Mouse (Mus musculus): Measurements from ENCODE around the gene Pip5k1a. TPM values are rescaled to one million over a fixed set of nuclear protein-coding genes. Genes with fewer than 3 reads are reported as not detected.
"Not testable (repeated sequence)": the region's sequence is repeated elsewhere in the genome, so short reads cannot be mapped to it uniquely, and the experiment has no call there.

Pip5k1a gene
- polyA plus RNA-seq, 1 experiment from 2014 or later: 21.4 TPM

- Histone ChIP-seq H3K4me2 (no peak overlapping the region), H3K27me3 (no peaks in the 10 kb centered on the region), H3K4me3 (replicated peaks) (no peak overlapping the region), H3K9ac (no peak overlapping the region), H3K9me3 (no peaks in the 10 kb centered on the region), H3K27ac (no peak overlapping the region), H3K4me1 (peaks cover 21% of the 10 kb centered on the region), H3K36me3 (replicated peaks) (peaks cover 5% of the 10 kb centered on the region)
- 72% methylated on average over 2 of the region's 2 CpGs for WGBS
- ATAC-seq (ENCODE audit: low FRiP score): no peak
Observed at GRCm38 (mm10) chr3:95107898-95108297, 1.2 kb upstream of the Pip5k1a start.

DNA sequence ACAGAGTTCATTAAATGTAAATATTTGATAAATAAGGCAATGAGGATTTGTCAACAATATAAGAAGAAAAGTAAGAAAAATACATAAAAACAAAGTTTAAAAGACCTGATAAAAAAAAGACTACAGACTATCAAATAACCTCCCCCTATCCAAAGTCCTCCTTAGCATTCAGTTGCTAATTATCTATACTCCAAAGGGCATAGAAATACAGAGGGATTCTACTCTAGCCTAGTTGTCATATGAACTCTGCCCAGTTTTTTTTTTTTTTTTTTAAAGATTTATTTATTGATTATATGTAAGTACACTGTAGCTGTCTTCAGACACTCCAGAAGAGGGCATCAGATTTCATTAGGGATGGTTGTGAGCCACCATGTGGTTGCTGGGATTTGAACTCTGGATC is 578 bp upstream of the Pip5k1a start:
- H3K9ac ChIP-seq; ATAC-seq (ENCODE audit: low FRiP score); H3K9me3 ChIP-seq; H3K27ac ChIP-seq; H3K27me3 ChIP-seq; H3K36me3 ChIP-seq (replicated peaks): not testable (repeated sequence)
- Histone ChIP-seq H3K4me1 (peaks cover 15% of the 10 kb centered on the region), H3K4me3 (replicated peaks) (peak overlapping the region; percentile 97), H3K4me2 (peak overlapping the region; percentile 60)

DNA sequence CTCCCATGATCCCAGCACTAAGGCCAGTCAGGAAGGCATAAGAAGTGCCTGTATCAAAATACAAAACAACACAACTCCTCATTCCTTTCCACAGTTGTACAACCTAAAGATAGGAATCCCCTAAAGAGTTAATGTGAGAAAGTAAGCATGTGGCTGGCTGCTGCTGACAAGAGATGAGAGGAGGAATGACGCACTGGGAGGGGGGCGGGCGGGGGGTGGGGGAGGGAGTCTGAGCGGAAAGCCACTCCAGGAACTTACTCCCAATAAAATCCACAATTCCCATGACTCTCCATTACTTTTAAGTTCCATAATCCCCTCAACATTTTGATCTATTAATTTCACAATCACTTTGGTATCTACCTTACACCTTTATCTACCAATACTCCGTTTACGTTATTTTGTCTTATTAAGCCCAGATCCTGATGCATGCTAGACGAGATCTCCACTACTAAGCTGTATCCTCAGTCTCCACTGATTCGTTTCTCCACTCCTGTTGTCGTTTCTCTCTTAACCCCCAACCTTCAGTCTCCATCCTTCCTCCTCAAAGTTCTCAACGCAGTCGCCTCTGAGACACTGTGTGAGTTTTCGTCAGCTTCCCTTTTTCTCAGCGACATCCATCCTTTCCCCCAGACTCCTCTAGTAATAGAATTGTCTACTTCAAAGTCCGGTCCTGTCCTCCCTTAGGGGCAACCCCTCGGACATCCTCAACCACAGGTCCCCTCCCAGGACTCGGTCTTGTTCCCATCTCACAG is 968 bp downstream of the Pip5k1a start:
- Histone ChIP-seq H3K27me3 (no peaks in the 10 kb centered on the region), H3K4me1 (peaks cover 23% of the 10 kb centered on the region), H3K9ac (peak overlapping the region; percentile 95), H3K36me3 (replicated peaks) (peaks cover 9% of the 10 kb centered on the region), H3K27ac (peak overlapping the region; percentile 87), H3K9me3 (no peaks in the 10 kb centered on the region), H3K4me2 (peak overlapping the region; percentile 61), H3K4me3 (replicated peaks) (peak overlapping the region; percentile 97)
- WGBS: under 1% methylated on average over 16 of the region's 16 CpGs
- no peak for ATAC-seq (ENCODE audit: low FRiP score)

DNA sequence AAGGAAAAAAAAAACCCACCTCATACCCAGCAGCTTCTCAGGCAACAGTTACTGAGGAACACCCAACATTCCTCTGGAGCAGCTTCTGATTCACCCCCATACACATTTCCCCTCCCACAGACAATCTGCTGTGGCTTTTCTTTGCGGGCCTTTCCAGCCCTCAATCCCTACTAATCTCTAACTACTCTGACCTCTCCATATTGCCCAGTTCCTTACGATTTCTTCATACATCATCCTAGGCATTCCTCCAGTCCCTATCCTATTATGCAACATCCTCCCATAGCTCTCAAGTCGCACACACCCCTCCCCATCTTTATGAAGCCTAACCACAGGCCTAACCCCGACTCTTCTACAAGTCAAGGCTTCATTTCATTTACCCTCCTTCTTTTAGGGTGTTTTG is 1.6 kb downstream of the Pip5k1a start:
- no peaks in the 10 kb centered on the region for H3K9me3 ChIP-seq
- H3K4me1 ChIP-seq: peaks cover 24% of the 10 kb centered on the region
- H3K9ac ChIP-seq: peak overlapping the region; percentile 95
- ATAC-seq (ENCODE audit: low FRiP score): no peak
- 67% methylated on average over 4 of the region's 4 CpGs for WGBS
- no peak overlapping the region for H3K27ac ChIP-seq
- peak overlapping the region; percentile 97 for H3K4me3 ChIP-seq (replicated peaks)
- H3K27me3 ChIP-seq: no peaks in the 10 kb centered on the region
- H3K36me3 ChIP-seq (replicated peaks): peaks cover 9% of the 10 kb centered on the region
- H3K4me2 ChIP-seq: peak overlapping the region; percentile 61

DNA sequence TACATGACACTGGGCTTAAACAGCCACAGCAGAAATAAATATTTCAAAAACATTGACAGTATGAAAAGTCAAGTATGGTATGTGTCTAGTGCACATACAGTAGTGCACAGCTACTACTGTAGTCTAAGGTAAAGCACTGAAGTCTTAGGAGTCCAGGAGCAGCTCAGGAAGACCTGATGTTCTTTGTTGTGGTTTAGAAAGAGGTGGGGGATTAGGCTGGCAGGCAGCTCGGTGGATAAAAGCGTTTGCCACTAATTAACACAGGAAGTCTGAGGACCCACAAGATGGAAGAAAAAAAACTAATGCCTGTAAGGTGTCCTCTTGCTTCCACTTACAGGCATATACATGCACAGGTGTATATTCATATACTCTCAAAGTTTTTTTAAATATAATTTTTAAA is 5.9 kb downstream of the Pip5k1a start:
- no peak for ATAC-seq (ENCODE audit: low FRiP score)
- Histone ChIP-seq H3K27me3 (no peaks in the 10 kb centered on the region), H3K9me3 (no peaks in the 10 kb centered on the region), H3K4me1 (peaks cover 26% of the 10 kb centered on the region), H3K4me2 (no peak overlapping the region), H3K27ac (no peak overlapping the region), H3K4me3 (replicated peaks) (no peak overlapping the region), H3K36me3 (replicated peaks) (peaks cover 20% of the 10 kb centered on the region), H3K9ac (no peak overlapping the region)
- 18% methylated on average over 2 of the region's 2 CpGs for WGBS

DNA sequence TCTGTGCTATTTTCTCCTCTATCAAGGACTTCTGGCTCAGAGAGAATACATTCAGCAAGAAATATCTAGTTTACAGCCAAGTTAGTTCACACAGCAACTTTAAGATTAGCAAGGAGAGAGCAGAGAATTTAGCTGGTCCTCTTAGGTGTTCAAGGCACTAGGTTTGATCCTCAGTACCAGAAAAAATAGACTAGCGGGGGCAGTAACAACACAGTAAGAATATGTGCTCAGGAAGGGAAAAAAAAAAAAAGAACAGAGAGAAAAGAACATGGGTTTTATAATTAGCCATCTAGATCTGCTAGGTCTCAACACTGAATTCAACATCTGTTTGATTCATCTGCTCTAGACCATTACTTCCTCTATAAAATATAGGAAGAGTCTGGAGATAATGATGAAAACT is 18.7 kb downstream of the Pip5k1a start:
- H3K9ac ChIP-seq: no peak overlapping the region
- H3K4me1 ChIP-seq: no peaks in the 10 kb centered on the region
- H3K27me3 ChIP-seq: no peaks in the 10 kb centered on the region
- no peak overlapping the region for H3K27ac ChIP-seq
- 100% methylated on average over 1 of the region's 1 CpGs for WGBS
- no peaks in the 10 kb centered on the region for H3K9me3 ChIP-seq
- H3K4me2 ChIP-seq: no peak overlapping the region
- no peak overlapping the region for H3K4me3 ChIP-seq (replicated peaks)
- peaks cover 7% of the 10 kb centered on the region; the same call in 1 of the 2 replicates for H3K36me3 ChIP-seq (replicated peaks)
- no peak for ATAC-seq (ENCODE audit: low FRiP score)

DNA sequence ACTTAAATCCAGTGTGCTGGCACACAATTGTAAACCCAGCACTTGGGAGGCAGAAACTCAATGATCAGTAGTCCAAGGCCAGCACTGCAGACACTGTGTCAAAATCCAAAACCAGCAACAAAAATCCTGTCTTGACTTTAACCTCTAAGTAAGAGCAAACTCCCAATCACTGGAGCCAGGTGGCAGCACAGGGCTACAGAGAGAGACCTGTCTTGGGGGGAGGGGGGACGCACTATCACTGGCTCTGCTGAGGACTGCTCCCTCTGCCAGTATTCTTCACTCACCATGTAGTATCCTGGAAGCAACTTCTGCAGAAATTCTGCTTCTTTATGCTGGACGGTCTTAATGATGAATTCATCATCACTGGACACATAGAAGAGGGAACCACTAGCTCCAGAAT is 35.1 kb downstream of the Pip5k1a start:
- no peaks in the 10 kb centered on the region for H3K27me3 ChIP-seq
- H3K4me3 ChIP-seq (replicated peaks): no peak overlapping the region
- no peak for ATAC-seq (ENCODE audit: low FRiP score)
- peaks cover 82% of the 10 kb centered on the region for H3K36me3 ChIP-seq (replicated peaks)
- H3K27ac ChIP-seq: no peak overlapping the region
- 100% methylated on average over 2 of the region's 2 CpGs for WGBS
- no peak overlapping the region for H3K9ac ChIP-seq
- no peaks in the 10 kb centered on the region for H3K4me1 ChIP-seq
- H3K9me3 ChIP-seq: no peaks in the 10 kb centered on the region
- H3K4me2 ChIP-seq: no peak overlapping the region

DNA sequence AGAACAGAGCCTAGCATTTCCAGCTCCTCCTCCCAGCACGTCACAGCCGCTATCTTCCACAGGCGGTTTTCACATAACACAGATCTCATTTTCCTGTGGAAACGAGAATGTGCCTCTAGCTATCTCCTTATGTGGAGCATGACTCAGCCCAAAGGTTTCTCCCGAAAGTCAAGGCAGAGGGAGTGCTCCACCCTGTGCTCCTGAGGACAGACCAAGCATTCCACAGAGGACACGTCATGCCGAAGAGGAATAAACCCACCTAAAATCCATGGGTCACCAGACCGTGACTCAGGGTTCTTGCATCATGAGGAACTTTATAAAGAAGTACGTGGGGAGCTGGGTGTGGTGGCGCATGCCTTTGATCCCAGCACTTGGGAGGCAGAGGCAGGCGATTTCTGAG is 40.2 kb downstream of the Pip5k1a start:
- Histone ChIP-seq H3K36me3 (replicated peaks) (peaks cover 97% of the 10 kb centered on the region), H3K4me1 (no peaks in the 10 kb centered on the region), H3K9ac (no peak overlapping the region), H3K4me3 (replicated peaks) (no peak overlapping the region), H3K4me2 (no peak overlapping the region), H3K9me3 (no peaks in the 10 kb centered on the region), H3K27me3 (no peaks in the 10 kb centered on the region), H3K27ac (no peak overlapping the region)
- no peak for ATAC-seq (ENCODE audit: low FRiP score)
- WGBS: 92% methylated on average over 11 of the region's 11 CpGs

DNA sequence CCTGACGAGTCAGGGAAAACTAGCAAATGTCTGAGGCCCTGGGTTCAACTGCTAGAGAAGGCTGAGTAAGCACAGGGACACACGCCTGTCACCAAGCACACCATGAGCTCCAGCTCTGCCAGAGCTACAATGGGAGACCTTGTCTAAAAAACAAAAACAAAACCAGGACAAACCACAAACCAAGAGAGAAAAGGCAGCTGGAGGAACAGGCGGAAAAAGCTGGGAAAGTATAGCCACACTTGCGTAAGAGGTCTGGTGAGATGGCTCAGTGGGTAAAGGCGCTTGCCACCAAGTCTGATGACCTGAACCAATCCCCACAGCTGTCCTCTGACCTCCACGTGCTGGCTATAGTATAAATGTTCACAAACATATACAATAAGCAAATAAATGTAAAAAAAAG is 40.6 kb downstream of the Pip5k1a start:
- Histone ChIP-seq H3K27me3 (no peaks in the 10 kb centered on the region), H3K9me3 (no peaks in the 10 kb centered on the region), H3K9ac (no peak overlapping the region), H3K4me2 (no peak overlapping the region), H3K4me1 (no peaks in the 10 kb centered on the region), H3K36me3 (replicated peaks) (peaks cover 97% of the 10 kb centered on the region), H3K27ac (no peak overlapping the region), H3K4me3 (replicated peaks) (no peak overlapping the region)
- no peak for ATAC-seq (ENCODE audit: low FRiP score)
- 90% methylated on average over 6 of the region's 6 CpGs for WGBS

DNA sequence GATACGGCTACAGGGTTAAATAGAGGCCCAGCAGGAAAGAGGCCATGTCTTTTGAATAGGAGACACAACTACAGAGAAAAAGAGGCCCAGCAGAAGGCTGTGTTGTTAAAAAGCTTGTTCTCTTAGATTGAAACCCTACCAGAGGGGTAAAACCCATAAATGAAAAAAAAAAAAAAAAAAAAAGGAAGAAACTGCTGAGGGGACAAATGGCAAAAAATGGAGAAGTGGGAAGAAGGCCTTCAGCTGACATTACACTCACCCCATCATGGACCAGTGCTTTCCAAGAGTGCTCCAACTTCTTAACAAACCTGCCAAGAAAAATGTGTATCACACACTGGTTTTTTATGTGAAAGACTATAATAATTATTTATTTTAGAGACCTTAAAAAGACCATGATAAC is 41.2 kb downstream of the Pip5k1a start:
- Histone ChIP-seq H3K4me2 (no peak overlapping the region), H3K4me1 (no peaks in the 10 kb centered on the region), H3K9ac (no peak overlapping the region), H3K9me3 (no peaks in the 10 kb centered on the region), H3K4me3 (replicated peaks) (no peak overlapping the region), H3K36me3 (replicated peaks) (peaks cover 97% of the 10 kb centered on the region), H3K27me3 (no peaks in the 10 kb centered on the region), H3K27ac (no peak overlapping the region)
- no peak for ATAC-seq (ENCODE audit: low FRiP score)
- 85% methylated on average over 1 of the region's 1 CpGs for WGBS

DNA sequence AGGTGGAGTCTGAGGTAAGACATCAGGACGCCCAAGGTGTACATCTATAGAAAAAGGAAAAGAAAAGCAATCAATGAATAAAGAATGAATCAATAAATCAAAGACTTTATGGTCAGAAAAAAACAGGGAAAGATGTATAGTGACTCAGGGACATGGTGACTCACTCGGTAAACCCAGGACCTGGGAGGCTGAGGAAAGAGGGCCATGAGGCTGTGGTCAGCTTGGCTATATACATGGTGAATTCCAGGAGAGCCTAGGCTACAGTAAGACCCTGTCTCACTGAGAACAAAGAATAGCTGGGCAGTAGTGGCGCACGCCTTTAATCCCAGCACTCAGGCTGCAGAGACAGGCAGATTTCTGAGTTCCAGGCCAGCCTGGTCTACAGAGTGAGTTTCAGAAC is 43.0 kb downstream of the Pip5k1a start:
- H3K27ac ChIP-seq: no peak overlapping the region
- no peaks in the 10 kb centered on the region for H3K9me3 ChIP-seq
- no peak overlapping the region for H3K4me2 ChIP-seq
- H3K9ac ChIP-seq: no peak overlapping the region
- peaks cover 97% of the 10 kb centered on the region for H3K36me3 ChIP-seq (replicated peaks)
- no peaks in the 10 kb centered on the region for H3K27me3 ChIP-seq
- ATAC-seq (ENCODE audit: low FRiP score): no peak
- no peak overlapping the region for H3K4me3 ChIP-seq (replicated peaks)
- WGBS: 96% methylated on average over 4 of the region's 4 CpGs
- H3K4me1 ChIP-seq: no peaks in the 10 kb centered on the region

GRCm38 (mm10) chr3:95058078-95058477 is 48.7 kb downstream of the Pip5k1a start:
- no peak overlapping the region for H3K27ac ChIP-seq
- H3K36me3 ChIP-seq (replicated peaks): peaks cover 55% of the 10 kb centered on the region
- 78% methylated on average over 8 of the region's 8 CpGs for WGBS

DNA sequence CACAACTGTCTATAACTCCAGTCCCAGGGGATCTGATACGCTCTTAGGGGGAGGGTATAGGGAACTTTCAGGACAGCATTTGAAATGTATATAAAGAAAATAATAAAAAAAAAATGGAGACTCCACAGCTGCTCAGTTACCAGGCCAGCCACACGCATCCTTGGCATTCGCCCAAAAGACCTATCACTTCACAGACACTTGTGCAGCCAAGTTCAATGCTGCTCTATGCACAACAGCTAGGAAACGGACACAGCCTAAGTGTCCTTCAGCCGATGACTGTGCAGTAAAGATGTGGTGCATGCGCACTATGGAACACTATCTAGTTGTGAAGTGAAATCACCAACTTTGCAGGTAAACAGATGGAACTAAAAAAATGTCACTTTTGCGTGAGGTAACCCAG is 50.5 kb downstream of the Pip5k1a start:
- Histone ChIP-seq H3K9me3 (no peaks in the 10 kb centered on the region), H3K27ac (no peak overlapping the region), H3K4me2 (no peak overlapping the region), H3K36me3 (replicated peaks) (peaks cover 37% of the 10 kb centered on the region), H3K9ac (no peak overlapping the region), H3K4me1 (no peaks in the 10 kb centered on the region), H3K4me3 (replicated peaks) (no peak overlapping the region), H3K27me3 (no peaks in the 10 kb centered on the region)
- 94% methylated on average over 7 of the region's 7 CpGs for WGBS
- ATAC-seq (ENCODE audit: low FRiP score): no peak

More at GRCm38 (mm10) chr3:95058078-95058477, 48.7 kb downstream of the Pip5k1a start:
- Histone ChIP-seq H3K9me3 (no peaks in the 10 kb centered on the region), H3K4me1 (no peaks in the 10 kb centered on the region), H3K4me3 (replicated peaks) (no peak overlapping the region), H3K27me3 (no peaks in the 10 kb centered on the region), H3K4me2 (no peak overlapping the region), H3K9ac (no peak overlapping the region)
- no peak for ATAC-seq (ENCODE audit: low FRiP score)
